Mouse (Mus musculus): ENCODE measurements around the gene Gm21988.

The Gm21988 gene

DNA sequence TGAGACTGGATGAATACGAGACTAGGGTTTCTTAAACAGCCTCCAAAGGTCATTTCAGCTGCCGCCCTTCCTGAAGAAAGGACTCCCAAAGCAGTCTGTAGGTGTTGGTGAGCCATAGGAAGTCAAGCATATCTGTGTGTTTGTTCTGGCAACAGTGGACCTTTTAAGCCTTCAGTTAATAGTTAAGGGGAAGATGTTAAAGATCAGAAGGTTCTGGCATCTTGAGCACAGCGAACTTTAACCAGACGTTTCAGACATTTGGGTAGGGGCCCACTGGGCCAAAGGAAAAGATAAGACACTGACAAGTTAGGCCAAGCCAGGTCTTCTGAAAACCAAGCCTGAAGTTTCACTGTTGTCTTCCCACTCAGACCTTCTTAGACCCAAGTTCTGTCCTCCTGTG lies 21.6 kb downstream of the Gm21988 start:
- CTCF ChIA-PET, result no interaction called here

DNA sequence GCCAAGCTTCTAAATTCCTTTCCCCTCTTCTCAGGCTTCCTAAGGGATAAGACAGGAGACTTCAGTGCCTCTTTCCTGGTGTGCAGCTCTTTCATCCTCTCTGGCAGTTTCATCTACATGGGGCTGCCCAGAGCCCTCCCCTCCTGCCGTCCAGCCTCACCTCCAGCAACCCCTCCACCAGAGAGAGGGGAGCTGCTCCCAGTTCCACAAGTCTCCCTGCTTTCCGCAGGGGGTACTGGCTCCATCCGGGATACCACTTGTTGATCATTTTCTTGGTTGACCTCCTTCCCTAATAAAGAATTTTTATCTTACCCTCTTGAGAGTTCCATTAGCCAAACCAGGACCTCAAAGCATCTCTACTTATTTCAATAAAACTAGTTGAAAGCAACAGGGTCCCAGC lies 23.5 kb downstream of the Gm21988 start:
- CTCF ChIA-PET, result interaction anchor here (0.6 kb wide), 1 partner anchor 15 kb away, joined by 12 read pairs; no protein-coding TSS in a partner anchor

DNA sequence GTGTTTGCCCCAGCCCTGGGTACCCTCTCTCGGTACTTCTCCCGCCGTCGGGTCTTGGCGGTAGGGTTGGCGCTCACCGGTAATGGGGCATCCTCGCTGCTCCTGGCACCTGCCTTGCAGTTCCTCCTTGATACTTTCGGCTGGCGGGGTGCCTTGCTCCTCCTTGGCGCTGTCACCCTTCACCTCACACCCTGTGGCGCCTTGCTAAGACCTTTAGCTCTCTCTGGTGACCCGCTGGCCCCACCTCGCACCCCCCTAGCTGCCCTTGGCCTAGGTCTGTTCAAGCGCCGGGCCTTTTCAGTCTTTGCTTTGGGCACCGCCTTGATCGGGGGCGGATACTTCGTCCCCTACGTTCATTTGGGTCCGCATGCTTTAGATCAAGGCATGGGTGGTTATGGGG lies 24.3 kb downstream of the Gm21988 start:
- CTCF ChIA-PET, result no interaction called here

DNA sequence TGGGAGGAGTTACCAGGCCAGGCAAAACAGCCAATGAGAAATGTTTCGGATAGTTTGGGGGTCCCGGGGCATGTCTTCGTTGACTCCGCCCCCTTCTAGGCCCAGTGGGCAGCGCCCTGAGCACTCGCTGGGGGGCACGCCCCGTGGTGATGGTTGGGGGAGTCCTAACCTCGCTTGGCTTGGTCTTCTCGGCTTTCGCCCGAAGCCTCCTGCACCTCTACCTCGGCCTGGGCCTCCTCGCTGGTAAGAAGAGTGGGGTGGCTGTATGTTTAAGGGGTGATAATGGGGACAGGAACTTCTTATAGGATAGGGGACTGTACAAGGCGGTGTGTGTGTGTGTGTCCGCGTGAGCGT lies 24.8 kb downstream of the Gm21988 start:
- CTCF ChIA-PET, result interaction anchor here (0.8 kb wide), 1 partner anchor 10 kb away, joined by 4 read pairs; no protein-coding TSS in a partner anchor

DNA sequence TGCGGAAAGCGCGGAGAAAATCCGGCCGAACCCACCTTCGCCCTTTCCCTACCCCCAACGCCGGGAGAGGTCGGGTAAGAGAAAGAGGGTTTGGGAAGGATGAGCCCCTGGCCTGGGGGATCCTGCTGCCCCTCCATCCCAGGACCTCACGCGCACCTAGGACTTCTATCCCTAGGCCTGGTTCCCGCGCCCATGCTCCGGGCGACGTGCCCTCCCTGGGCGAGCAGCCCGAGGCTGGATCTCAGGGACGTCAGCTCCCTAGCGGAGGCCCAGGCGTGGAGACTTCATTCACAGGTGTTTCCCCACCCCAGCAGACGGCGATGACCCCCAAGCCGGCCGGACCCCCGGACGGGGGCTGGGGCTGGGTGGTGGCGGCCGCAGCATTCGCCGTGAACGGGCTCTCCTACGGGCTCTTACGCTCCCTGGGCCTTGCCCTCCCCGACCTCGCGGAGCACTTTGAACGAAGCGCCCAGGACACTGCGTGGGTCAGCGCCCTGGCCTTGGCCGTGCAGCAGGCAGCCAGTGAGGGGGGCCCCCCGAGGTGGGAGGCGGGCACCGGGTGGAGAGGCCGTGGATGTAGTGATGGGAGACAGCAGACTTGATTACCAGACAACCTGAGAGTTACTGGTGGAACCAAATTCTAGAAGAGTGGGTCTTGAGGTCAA lies 25.3 kb downstream of the Gm21988 start:
- CTCF ChIA-PET, result interaction anchor here (0.6 to 0.8 kb wide), 3 partner anchors 9 to 617 kb away, joined by 3 to 5 read pairs (median 4); partner anchors contain the start of gene Bcl6b

DNA sequence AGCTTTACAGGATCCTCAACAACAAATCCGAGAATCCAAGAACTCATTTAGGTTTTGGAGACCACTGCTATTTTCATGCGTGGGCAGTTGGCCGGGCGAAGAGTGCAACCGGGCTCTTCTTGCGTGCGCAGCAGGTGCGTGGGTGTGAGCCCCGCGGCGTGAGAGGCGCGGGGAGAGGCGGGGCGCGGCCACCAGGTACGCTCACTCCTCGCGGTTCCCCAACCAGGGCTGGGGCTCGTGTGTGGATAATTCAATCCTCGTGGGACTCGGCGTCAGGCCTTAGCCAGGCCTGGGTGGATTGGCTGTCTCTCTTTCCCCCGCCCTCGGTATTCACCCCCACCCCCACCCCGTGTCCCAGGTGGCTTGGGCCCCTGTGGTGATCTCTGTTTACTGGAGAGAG lies 25.9 kb downstream of the Gm21988 start:
- CTCF ChIA-PET, result interaction anchor here (0.6 to 0.8 kb wide), 3 partner anchors 8 to 616 kb away, joined by 3 to 5 read pairs (median 4); partner anchors contain the start of gene Bcl6b

DNA sequence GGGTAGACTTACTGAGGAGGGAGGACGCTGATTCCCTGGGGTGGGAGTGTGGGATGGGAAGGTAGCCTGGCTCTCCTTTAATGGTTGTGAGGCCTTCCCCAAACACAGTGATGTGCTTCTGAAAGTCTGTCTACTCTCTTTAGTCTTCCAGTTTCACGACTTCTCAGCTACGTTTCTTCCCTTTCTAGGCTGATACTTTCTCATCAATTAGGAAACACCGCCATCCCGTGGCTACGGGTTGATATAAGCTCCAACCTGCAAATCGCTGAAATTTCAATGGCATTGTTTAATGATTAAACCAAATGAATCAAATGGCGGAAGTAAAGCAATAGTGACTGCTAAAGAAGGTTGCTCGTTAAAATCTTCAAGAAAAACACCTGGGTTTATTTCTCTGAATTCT lies 26.7 kb downstream of the Gm21988 start:
- CTCF ChIA-PET, result interaction anchor here (0.7 to 1.0 kb wide), 2 partner anchors 18 to 107 kb away, joined by 3 to 4 read pairs; no protein-coding TSS in a partner anchor

DNA sequence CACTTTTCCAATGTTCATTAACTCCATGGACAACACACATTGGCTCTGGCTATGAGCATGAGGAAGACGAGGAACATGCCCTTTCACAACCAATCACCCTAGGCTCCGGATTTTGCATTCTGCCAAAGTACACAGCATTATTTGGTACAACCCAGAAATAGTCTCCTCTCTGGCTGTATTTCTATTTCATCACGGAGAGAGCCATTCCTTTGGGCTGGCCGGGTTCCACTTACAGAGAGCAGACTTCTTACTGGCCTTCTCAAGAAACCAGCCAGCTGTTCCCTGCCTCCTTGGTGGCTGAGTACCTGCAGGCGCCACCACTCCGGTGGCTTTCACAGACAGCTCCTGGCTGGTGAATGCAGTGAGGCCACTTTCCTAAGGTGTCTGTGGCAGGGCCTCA lies 27.2 kb downstream of the Gm21988 start, which contains the start of gene Slc16a11:
Gene Slc16a11, plus strand, starts transcription at position 330 of the 400 bp plus-strand sequence.
- CTCF ChIA-PET, result interaction anchor here (0.5 to 1.0 kb wide), 2 partner anchors 18 to 42 kb away, joined by 3 read pairs; no protein-coding TSS in a partner anchor

DNA sequence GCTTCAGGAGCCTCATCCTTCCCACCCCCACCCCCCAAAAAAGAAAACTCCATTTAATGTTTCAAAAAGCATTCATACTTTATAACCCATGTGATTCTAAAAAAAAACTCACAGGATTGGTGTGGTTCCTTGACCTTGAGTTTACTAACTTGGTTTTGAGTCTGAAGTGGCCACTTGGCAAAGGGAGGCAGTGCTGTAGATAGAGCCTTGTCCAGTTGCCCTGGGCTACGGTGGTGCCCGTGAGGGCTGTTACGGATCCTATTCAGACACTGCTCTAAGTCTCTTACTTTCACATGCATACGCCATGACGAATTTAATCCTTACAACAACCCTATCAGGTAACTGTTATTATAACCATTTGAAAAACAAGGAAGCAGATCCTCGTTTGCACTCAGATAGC lies 27.7 kb downstream of the Gm21988 start:
- CTCF ChIA-PET, result interaction anchor here (0.5 kb wide), 1 partner anchor 41 kb away, joined by 3 read pairs; no protein-coding TSS in a partner anchor

DNA sequence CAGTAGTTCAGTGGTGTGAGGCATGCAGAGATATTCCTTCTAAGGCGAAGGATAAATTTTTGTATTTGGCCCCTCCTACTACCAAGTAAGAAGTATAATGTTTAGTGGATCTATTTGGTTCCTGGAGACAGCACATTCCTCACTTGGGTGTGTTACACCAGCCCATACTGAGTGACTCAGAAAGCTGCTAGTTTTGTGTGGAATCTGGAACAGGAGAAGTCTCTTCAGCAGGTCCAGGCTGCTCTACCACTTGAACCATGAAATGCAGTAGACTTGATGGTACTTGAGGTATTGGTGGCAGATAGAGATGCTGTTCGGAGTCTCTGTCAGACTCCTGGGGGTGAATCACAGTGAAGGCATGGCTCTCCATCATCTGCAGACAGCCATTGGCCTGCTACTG lies 28.9 kb downstream of the Gm21988 start:
- CTCF ChIA-PET, result no interaction called here

DNA sequence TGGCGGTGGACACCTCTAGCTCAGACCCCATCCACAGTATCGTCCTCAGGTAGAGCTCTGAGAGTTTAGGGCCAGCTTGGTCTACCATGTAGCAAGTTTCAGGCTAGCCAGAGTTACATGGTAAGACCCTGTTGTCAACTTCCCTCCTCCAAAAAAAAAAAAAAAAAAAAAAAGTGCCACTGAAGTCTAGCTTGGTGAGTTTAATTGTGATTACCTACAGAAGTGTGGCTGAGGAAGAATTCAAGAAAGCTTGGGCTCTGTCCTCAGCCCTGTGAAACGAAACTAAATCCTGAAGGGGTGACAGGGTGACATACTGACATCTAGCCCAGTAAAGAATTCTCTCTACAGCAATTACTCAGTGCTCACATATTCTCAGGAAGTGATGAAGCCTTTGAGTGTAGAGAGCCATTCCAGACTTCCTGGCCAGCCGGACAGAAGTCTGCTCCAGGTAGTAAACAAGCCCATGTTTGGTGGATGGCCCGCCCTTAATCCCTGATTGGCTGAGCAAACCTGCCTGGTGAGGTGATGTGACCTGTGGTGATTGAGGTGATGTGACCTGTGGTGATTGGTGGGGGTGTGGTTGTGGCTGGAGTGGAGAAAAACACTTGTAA lies 30.7 kb downstream of the Gm21988 start:
- CTCF ChIA-PET, result no interaction called here

DNA sequence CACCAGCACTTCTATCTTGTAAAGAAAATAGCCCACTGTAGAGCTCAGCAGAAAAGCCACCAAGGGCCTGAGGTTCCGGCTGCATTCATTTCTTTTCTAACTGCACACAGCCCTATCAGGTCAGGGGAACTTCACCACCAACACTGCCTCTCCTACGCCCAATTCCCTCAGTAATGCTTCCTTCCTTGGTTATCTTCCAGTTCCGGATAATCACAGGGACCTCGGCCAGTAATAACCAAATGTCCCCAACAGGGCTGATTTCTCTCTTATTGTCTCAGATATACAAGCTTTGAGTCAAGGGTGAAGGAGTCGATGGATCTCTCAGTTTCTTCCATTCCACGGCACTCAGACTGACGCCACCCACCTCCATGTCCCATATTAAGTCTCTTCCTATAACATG lies 32.3 kb downstream of the Gm21988 start:
- CTCF ChIA-PET, result no interaction called here

DNA sequence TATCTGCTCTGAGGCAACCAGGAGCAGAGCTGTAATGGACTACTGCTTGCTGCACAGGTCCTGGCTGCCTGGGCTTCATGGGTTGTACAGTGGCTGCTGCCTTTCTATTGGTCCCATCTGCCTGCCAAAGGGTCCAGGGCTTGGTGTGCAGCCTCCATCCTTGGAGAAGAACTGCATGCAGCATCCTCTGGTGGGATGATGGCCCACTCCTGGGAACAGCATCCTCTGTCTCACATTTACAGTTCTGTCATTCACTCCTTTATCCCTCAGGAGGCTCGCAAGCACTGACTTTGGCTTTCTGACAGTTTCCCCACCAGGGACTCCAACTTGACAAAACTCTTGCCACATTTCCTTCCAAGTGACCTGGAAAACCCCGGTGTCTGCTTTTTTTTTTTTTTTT lies 32.8 kb downstream of the Gm21988 start:
- CTCF ChIA-PET, result no interaction called here

DNA sequence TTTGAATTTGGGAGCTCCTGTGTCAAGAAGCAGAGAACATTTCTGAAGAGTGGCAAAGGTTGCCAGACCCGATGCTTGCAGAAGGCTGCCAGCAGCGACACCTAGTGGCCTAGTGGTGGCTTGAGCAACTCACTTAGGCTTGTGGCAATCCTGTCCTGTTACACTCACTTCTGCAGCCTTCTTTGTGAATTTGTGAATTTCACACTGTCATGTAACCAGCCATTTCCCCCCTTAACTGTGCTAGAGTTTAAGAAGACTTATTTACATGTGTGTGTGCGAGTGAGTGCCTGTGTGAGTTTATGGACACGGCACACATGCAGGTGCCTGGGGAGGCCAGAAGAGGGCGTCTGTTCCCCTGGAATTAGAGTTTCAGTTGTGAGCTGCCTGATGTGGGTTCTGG lies 37.9 kb downstream of the Gm21988 start:
- CTCF ChIA-PET, result no interaction called here

DNA sequence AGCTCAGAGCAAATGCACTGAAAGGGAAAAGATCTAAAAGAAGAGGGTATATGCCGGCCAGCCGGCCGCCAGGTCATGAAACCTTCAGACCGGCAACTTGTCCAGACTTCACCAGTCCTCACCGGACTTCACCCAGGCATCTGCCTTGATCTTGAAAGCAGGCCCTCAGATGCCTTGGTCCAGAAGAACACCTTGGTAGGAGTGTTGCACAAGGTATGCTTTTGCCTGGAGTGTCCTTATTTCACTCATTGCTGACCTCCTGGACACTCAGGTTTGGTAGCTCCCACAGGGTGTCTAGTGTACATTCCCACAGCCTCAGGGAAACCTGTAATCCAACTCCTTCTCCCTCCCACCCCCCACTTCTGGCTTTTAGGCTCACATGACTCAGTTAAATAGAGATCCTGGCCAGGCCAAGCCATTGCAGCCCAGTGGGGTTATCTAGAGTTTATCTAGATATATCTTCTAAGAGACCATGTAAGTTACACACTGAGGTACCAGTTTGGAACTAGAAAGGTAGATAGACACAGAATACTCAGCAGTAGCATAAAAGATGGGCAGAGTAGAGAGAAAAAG lies 39.5 kb downstream of the Gm21988 start:
- CTCF ChIA-PET, result no interaction called here

DNA sequence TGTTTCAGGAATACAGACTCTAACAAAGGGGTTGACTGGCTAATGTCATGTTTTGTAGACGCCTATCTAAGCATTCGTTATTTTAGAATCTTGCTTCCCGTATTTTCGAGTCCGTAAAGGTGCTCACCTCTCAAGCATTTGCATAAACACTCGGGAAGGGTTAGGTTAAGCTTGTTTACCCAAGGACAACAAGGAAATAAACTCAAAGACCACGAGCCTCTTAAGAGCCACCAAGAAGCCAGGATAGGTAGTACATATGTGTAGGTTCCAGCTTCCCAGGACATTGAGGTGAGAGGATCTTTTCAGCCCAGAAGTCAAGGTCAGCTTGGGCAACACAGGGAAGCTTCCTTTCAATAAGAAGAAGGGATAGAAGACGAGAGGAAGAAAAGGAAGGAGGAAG lies 40.5 kb downstream of the Gm21988 start:
- CTCF ChIA-PET, result no interaction called here

DNA sequence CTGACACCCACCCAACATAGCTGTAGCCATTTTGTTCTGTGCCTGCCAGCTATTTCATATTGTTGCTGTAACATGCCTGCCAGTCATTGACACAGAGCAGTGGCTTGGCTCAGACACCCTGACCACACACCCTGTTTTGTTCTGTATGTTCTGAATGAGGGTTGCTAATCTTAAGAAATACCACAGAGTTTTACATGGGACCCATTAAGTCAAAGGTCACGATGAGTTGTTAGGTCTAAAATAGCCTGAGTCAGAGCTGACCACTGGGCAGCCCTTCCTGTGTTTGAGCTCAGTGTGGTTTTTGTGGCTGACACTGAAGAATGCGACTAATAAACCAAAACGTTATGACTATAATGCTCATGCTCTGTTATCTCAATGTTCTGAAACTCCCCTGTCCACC lies 41.3 kb downstream of the Gm21988 start:
- CTCF ChIA-PET, result no interaction called here

DNA sequence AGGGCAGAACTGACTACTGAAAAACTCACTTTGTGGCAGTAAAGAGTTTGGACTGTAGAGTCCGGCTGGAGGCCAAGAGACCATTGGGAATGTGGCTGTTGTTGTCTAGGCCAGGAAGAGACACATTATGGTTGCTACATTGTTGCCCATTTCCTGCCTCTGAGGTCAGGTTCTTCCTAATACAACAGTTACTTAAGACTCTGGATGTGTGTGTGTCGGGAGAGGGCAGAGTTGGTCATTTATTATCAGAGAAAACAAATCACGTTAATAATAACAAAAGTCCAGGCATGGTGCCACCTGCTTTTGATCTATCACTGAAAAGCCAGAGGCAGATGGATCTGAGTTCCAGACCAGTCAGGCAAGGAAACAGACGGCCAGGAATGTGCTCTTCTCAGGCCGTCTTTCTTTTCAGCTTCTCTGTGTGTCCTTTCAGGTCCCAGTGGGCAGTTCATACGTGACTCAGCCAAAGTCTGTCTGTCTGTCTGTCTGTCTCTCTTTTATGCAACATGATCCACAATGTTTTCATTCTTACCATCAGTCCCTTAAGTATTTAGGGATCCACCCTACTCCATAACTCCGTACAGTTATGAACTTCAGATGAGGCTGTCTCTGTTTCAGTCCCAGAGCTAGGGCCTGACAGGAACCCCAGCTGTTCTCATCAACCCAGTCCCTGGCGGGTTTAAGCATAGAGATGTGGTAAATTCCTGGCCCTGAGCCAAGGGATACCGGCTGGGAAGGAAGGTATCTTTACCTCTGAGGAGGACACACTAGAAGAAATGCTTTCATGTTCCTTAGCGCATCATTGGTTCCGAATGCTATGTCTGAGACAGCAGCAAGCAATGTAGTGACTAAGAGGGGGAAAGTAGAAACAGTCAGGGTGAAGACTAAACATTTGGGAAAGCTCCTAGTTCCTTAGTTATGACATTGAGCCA lies 46.0 kb downstream of the Gm21988 start:
- CTCF ChIA-PET, result no interaction called here

DNA sequence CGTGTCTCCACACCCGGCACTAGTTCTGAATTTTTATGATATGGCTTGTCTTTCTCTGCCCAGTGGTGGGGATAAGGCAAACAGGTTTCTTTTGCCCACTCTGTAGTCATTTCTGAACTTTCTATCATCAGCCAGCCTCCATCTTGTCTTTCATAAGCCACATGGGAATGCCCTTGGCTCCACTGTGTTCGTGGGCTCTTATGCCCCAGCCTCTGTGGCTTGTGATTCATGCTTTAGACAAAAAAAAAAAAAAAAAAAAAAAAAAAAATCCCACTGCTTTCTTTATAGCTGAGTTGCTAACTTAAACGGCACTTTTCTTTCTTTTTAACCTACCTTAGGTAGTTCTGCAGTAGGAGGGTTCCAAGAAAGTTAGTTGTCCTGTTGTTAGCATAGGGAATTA lies 47.5 kb downstream of the Gm21988 start:
- CTCF ChIA-PET, result no interaction called here

DNA sequence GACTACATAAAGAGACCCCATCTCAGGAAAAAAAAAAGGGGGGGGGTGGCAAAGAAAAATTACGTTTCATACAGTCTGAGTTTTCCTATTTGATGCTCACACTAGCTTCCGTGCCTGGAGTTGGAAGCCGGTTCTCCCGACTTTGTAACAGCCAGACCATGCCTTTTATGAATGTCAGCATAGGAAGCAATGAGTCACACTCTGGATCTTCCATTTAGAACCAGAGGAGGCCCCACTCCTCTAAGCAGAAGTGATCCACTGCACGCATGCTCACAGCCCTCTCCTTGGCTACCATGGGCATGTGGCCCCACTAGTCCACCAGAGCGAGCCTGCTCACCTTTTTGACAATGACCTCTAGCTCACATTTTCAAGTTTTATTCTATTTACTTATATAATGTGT lies 48.4 kb downstream of the Gm21988 start:
- CTCF ChIA-PET, result no interaction called here

DNA sequence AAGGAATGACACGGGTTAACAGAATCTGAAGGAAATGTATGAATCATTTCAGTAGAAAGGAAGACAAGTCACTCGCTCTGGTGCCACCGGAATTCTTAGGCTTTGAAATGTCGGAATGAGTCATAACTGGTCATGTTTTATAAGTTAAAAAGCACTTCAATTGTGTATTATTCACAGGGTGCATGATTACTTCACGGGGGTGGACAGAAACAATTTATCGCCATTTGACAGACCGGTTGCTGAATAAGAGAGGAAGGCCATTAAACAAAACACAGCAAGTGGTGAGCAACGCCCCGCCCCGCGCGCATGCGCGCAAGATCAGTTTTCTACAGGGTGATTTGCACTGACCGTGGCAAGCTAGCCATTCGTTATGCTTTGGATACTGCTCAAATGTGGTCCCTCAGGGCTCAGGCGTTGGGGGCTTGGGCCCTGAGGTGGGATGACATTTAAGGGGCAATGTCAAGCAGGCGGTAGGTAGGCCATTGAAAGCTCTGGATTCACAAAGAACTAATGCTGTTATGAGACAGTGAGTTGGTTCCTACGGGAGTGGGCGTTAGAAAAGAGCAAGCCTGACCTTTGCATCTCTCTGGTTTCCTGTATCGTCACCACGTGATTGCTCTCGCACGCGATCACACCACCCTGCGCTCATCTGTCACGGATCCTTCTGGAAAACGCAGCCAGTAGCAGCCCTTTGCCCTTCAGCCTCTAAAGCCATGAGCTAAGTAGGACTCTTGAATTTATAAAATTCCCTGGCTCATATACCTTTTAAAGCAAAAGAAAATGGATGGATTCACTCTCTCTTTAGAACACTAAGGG lies 50.1 kb downstream of the Gm21988 start:
- CTCF ChIA-PET, result interaction anchor here (0.6 kb wide), 1 partner anchor 17 kb away, joined by 5 read pairs; no protein-coding TSS in a partner anchor
